Mouse (Mus musculus) lung, postnatal 14 days (tissue): ENCODE measurements at regions not wholly inside any gene's neighbourhood (a gene's known extent, or its start where the extent isn't known, plus 50 kb on each side); places are given as distances from the start of the nearest gene placed in this dataset.

ENCODE experiments used
- DNase-seq: peaks from one replicate; pipeline ENCODE4 v3.0.0; 2021

DNA sequence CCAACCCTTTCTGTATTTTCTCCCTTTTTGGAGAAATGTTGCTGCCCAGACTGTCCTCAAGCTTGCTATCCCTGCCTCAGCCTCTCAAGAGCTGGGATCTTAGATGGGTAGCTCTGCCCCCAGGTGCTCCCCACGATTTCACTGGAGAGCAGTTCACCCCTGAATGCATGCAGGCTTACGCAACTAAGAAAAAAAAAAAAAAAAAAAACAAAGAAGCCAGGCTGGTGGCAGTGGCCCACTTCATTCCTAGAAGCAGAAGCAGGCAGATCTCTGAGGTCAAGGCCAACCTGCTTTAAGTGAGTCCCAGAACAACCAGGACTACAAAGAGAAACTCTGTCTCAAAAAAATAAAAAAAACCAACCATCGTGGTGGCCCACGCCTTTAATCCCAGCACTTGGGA, 51.2 kb upstream of the Fbxo11 start:
- no peak for DNase-seq

DNA sequence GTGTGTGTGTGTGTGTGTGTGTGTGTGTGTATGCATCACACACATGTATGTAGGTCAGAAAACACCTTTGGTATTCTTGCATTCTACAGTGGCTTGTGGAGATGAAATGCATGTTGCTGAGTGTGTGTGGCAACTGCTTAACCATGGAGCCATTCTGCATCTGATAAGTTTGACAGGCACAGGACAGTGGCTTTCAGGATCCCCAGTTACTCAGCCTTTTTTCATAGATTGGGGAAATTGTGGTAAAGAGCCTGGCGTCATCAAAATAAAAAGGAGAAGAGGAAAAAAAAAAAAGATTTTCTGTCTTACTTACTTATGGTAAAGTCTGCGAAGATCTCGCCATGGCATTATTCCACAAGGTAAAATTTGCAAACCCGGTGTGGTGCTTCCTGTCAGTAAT, 53.6 kb upstream of the Fbxo11 start:
- DNase-seq, result no peak

DNA sequence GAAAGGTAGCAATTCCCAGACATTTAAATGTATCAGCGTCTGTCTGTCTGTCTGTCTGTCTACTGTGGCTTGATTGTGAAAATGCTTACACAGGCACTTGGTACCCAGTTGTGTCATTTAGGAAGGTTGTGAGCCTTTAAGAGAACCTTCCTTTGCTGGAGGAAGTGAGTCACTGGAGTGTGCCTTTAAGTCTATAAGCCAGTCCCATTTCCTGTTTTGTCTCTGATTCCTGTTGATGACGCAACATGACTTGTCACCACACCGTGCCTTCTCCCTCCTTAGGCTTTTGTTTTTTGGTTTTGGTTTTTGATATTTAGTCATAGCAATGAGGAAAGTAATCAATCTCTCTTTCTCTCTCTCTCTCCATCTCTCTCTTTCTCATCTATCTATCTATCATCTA, 58.6 kb upstream of the Fbxo11 start:
- no peak for DNase-seq

DNA sequence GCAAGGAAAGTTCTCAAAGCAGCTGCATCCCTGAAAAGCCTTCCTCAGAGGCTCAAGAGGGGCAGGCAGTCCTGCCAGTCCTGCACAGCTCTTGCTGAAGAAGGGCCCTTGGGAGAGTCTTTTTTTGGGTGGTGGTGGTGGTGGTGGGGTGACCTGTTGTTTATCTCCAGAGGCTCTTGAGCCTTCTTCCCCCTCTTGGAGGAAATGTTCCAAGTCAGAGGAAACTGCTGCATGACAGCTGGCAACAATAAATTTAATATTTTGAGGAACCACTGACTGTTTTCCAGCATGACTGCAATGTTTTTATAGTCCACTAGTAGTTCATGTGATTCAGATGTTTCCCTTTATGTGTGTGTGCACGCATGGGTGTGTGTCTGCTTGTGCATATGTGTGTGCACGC, 62.0 kb upstream of the Fbxo11 start:
- DNase-seq, result no peak

DNA sequence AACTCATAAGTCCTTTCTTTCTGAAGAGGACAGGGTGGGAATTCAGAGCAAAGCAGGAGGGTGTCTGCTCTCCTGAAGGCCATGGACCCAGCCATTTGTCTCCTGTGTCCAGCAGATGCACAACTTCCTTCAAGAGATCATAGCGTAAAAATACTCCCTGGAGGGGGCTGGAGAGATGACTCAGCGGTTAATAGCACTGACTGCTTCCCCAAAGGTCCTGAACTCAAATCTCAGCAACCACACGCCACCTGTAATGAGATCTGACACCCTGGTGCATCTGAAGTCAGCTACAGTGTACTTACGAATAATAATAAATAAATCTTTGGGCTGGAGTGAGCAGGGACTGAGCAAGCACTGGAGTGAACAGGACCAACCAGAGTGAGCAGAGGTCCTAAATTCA, 66.2 kb upstream of the Fbxo11 start:
- no peak for DNase-seq

DNA sequence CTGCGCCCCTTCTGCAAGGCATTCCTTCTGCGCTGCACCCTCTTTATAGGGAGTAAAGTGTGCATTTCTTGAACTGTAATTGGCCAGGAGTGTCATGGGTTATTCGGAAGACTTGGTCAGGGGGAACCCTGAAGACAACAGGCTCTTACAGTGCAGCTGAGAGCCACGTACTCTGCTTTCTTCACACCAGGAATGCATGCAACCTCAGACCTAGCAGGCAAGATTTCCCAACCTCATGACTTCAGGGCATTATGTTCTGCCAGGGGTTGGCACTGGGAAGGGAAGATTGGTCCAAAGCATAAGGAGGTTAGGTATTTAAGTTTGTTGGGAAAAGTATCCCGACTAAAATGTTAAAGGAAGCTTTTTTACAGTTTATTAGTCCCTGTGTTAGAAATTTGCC, 66.9 kb upstream of the Fbxo11 start:
- DNase-seq, result no peak

DNA sequence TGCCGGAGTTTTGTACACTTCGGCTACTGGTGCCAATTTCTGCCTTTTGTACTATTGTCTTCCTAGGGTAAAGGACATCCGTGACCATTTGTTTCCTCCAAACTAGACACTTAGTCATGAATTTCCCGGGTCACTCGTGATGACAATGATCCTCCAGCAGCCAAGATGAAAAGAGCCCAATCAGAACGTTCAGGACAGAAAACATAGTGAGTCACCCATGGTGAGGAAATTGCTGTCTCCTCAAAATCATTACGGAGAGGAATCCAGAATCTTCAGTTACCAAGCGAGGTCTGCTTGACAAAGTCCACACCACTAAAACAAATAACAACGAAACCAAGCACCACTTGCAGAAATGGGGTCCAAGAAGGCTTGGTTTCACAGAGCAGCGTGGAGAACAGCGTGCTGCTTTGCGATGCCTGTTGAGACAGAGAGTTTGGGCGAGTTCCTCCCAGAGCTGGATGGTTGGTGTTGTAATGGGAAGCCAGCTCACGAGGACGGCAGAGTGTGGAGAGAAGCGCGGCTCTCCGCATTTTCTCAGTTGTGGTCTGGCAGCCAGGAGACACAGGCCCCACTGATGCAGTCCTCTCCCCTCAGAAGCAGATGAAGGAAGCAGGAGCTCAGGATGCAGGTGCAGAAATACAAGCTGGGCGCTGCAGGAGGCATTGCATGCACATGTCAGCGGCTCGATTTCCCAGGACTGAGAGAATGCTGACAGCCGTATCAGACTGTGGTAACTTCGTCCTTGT, 67.7 kb upstream of the Fbxo11 start:
- DNase-seq, result peak; percentile 19

DNA sequence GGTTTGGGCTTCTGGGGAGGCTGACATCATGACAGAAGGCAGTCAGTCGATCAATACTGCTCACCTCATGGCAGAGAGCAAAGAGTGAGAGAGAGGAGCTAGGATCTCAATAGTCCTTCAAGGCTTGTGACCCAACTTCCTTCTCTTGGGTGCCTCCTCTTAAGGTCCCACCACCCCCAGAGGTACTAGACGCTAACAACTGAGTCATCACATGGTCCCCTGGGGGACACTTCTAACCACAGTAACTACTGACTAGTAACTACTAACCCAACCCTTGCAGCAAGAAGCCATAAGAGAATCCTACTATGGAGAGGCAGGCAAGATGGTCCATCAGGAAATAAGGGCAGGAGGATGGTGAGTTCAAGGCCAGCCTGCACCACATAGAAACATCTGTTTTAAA, 69.5 kb upstream of the Fbxo11 start:
- DNase-seq, result no peak

DNA sequence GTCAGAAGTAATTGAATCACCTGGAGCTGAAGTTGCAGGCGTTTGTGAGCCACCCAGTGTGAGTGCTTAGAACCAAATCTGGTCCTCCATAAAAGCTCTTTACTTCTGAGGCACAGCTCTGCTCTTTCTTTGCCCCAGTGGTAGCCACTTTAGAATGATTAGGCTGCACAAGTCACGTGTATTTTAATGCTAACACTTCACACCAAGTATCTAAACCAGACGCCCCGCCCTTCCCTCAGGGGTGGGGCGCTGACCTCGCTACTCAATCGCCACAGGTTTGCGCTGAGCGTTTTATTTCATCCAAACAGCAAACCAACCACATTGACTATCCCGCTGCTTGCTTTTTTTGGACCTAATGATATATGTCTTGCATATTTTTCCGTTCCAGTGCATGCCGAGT, 76.4 kb upstream of the Fbxo11 start:
- DNase-seq, result no peak

DNA sequence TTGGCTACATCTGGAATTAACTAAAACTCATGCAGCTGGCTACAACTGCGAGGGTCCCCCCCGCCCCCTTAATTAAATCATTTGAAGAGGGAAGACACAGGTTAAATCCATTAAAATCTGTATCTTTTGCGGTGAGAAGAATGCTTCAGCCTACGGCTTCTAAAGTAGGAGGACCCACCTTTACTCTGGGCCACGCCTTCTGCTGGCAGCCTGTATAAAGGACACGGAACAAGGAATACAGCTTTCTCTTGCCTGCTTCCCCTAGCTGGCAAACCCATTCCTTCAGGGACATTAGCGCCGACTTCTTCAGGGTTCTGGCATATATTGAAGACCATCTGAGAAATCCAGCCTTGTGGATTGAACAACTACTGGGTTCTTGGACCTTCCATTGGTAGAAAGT, 76.9 kb upstream of the Fbxo11 start:
- no peak for DNase-seq

DNA sequence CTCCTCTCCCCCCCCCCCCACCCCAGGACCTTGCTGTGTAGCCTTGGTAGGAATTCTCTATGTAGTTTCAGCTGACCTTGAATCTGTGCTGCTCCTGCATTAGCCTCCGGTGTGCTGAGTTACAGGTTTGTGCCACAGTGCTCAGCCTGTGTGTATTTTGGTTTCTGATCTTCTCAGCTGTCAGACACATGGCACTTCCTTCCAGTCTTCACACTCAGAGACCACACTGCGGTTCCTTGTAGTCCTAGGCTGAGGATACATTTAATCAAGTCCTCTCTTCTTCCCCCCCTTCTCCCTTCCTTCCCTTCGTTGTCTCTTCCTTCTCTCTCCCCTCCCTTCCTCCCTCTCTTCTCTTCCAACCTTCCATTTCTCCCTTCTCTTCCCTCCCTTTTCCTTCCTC, 77.7 kb upstream of the Fbxo11 start:
- DNase-seq, result no peak

DNA sequence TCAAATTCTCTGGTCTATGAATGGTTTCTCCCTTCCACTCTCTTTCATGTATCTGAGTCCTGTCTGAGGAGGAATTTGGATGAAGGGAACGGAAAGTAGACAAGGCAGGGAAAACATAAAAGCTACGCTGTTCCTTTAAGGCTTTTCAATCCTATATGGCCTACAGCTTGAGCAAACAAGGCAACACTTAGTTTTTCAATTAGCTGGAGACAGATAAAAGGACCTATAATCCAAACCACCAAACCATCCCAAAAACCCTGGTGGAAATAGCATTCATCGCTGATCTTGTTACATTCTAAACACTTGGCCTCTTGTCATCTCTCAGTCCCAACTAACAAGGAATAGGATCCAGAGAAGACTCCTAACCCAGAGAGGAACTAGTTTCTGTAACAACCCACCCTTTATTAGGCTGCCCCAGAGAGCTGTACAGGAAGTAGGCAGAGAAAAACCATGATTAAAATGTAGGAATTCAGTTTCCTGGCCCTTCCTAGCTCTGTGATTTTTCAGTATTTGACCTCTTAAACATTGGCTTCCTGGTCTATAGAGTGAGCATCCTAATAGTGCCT, 78.4 kb upstream of the Fbxo11 start:
- DNase-seq, result no peak

DNA sequence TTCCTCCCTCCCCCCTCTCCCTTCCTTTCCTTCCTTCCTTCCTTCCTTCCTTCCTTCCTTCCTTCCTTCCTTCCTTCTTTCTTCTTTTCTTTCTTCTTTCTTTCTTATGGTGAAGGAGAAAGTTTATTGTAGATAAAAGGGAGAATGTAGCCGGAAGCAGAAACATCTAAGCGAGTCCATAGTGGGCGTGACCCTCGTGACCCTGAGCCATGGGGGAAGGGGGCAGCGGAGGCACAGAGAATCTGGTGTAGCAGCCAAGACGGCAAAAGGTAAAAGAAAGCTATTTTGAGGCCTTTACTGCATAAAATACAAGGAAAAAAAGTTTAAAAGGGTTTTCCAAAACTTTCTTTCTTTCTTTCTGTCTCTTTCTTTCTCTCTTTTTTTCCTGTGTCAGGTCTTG, 93.5 kb upstream of the Fbxo11 start:
- no peak for DNase-seq

DNA sequence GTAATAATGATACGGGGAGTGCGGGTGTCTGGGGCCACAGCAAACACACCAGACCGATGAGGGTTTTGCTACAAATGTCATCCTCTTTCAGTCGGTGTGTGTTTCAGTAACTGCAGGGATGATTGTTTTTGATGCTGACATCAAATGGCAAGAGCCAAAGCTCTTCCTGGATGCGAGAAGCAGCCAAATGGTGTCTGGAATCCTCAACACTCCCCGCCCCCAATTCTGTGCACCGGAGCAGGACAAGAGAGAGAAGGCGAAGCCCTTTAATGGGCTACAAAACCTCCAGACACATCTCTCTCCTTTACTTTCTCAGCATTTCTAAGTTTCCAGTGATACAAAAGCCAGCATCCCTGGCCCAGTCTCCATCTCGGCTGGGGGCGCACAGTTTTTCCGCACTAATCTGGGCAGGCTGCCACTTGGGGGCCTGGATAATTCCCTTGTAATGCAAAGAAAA, 94.1 kb upstream of the Fbxo11 start:
- DNase-seq, result no peak

DNA sequence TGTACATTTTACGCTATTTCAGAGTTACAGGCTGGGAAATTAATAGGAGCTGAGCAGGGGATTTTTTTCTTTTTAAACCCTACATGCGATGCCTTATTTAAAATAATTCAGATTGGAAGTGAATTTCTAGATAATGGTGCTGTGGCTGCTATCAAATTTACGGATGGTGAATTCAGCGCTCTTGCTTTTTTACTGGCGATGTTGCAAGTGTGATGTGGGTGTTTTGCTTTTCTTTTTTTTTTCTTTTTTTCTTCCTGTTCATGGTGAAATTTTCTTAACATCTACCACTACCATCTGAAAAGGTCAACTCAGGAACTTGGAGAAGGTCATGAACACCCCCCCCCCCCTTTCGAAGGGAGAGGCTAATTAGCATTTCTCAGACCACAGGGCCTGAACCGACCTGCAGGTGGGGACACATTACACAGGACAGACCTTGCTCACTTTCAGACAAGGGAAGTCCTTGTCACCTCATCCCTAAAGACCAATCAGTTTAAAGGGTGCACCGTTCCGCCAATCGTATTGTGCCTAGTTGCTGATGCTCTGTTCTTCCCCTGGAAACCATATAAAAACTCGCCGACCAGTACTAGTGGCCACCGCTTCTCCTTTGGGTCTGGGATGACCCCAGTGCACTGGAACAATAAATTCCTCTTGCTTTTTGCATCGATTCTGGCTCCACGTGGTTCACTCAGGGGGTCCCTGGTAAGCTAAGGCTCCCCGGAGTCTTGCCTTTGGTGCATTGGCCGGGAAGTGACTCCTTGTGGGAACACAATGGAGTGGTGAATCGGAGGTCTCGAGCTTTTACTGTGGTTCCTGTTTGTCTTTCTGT, 95.0 kb upstream of the Fbxo11 start:
- no peak for DNase-seq

DNA sequence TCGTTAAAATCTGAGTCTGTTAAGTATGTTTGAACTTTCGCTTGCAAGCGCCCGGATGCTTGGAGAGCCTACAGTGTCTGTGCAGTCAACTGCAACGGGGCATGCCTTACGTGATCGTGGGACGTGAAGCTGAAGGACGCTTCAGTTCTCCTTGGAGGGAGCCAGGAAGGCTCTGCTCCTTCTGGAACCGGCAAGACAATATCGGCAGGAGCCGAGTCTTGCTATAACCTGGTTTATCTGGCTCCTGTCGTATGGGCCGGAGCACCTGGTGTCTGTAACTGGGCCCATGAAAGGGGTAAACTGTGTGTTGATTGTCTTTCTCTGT, 95.5 kb upstream of the Fbxo11 start:
- DNase-seq, result no peak

DNA sequence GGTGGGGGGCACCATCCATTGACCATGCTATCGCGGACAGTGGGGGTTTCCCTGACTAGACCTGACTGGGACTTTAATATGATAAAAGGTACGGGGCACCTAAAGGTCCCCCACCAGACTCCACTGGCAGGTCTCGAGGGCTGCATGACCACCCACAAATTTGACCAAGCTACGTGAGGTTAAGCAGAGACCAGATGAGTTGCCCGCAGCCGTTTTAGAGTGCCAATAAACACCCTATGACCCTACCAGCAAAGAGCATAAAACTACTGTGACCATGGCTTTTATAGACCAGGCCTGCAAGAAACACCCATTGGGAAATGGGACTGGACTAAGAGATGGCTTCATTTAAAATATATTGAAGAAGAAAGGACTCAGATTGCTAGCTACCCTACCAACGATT, 96.7 kb upstream of the Fbxo11 start:
- no peak for DNase-seq

DNA sequence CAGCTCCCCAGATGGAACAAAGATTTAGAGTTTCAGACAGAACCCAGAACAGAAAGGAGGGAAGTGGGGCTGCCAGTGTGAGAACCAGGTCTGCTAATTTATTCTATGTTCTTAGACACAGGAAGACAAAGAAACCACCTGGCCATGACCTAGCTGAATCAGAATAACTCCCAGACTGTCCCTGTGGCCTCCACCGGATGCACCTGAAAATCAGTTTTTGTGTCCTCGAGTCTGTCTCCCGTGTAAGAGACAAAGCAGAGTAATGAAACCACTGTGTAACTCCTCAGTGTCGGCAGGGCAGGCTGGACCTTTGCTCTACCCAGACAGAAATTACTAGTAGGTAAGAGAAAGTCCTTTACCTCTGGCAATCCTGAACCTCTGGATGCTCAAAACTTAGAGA, 99.7 kb upstream of the Fbxo11 start:
- DNase-seq, result no peak

DNA sequence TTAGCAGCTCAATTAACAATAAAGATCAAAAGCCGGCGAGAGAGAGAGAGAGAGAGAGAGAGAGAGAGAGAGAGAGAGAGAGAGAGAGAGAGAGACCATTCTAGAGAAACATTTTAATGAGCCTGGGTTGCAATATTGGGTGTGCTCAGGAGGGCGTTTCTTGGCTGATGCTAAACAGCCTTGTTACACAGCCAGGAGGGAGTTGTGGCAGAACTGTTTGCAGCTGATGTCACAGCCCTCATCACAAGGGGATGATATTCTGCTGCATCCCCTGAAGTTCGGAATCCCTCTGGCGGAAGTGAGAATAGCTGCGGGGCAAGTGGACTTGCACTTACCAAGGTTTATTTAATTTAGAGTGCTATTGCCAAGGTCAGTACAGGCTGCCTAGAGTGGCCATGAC, 100.7 kb upstream of the Fbxo11 start:
- DNase-seq, result no peak

DNA sequence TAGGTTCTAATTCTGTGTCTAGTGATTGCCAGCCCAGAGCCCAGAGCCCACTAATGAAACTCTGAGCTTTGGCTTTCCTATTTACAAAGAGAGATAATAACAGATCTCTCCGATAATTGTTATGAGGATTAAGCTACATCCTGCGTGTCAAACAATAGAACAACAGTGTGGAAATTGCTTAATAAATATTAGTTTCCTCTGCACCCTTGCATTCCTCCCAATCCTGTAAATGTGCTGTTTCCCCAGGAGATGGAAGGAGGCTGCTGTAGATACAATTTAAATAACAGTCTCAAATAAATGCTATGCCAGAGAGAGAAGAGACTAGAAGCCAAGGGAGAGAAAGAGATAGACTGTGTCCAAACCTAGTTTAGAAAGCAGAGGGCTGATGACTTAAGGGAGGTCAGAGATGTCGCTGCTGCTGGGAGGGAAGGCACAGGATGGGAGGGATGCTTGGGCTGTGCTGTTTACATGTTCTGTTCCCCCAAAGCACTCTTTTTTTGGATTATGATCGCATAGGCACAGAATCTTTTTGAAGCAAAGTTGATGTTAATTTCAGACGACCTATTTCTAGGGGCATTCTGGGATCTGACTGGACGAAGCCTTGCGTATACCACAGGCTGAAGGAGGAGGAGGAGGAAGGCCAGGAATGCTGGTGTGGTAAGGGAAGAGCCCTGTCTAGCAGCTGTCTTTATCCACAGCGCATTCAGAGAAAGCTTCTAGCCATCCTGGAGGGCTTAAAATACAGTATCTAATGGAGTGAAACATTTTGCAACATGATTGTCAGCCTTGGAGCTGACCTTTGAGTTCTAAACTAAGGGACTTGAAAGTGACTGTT, 103.4 kb upstream of the Fbxo11 start:
- peak; percentile 19 for DNase-seq

DNA sequence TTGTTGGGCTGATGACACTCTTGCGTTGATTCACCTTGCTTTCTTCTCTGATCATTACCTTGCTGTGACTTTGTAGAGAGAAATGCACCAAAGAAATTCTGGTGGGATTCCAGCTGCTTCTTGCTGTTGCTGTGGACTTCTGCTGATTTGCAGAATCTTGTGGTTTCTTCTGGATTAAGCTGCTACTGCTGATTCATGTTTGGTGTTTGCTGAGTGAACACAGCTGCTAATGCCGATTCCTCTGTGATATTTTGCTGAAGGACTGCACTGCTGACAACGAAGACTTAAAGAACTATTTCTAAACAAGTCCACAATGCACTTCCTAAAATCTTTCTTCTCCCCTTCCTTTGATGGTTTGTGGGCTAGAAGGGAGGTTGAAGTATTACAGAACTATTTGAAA, 106.5 kb upstream of the Fbxo11 start:
- peak; percentile 45 for DNase-seq

DNA sequence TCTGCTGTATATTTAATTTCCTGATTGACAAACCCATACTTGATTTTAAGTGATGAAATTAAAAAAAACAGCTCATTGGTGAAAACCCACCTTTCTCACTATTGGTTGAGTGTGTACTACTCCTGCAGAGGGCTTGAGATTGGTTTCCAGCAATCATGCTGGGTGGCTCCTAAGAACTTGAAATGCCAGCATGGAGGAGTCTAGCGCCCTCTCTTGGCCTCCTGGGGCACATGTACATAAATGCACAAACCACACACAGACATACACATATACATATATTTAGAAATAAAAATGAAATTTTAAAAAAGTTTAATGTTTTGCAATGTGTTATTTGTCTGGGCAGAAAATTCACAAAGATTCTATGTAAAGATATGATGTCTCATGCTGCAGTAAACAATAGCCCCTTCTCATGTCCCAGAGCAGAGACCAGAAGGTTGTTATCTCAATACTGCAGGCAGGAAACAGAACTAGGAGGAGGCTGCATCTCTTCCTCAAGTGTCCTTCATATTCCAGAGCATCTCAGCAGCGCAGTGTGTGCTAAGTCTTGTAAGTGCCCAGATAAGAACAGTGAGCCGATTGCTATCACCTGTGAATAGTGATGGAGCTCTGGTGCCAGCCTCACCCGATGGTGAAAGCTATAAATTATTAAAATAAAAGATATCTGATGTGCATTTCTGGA, 108.4 kb upstream of the Fbxo11 start:
- no peak for DNase-seq

DNA sequence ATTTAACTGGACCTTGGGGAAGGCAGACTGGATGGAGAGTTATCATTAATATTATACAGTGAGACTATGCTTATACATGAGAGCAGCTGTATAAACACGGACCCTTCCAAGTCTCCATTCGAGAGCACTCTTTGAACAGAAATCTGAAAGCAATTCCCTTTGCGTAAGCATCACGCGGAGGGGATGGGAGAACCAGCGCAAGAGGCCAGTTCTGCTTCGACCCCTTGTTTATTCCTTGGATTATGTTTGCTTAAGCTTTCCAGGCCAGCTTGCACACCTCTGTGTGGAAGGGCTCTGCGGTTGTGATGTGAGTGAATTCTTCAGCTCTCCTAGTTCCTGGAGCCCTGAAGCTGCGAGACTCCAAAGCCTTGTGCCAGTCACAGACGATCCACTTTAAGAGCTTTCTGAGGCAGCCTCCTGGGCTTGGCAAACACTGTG, 109.2 kb upstream of the Fbxo11 start:
- DNase-seq, result peak; percentile 34
